Mouse (Mus musculus) left cerebral cortex, postnatal 14 days (tissue): ENCODE measurements at regions not wholly inside any gene's neighbourhood (a gene's known extent, or its start where the extent isn't known, plus 50 kb on each side); places are given as distances from the start of the nearest gene placed in this dataset.
A peak's percentile ranks its signal among the peaks of the same experiment; 100 is the strongest.

Experiments
- DNase-seq, 2 experiments: peaks; one replicate each; pipeline ENCODE4 v3.0.0; 2021 to 2022; ENCODE audit warnings: low spot score in 2 of 2, mixed read lengths in 1 of 2
- intact Hi-C: fragments of 180-260 bp; cut with DNase I; formaldehyde crosslinking; loops from one replicate; pipeline ENCODE4 v1.15.1; 2025

DNA sequence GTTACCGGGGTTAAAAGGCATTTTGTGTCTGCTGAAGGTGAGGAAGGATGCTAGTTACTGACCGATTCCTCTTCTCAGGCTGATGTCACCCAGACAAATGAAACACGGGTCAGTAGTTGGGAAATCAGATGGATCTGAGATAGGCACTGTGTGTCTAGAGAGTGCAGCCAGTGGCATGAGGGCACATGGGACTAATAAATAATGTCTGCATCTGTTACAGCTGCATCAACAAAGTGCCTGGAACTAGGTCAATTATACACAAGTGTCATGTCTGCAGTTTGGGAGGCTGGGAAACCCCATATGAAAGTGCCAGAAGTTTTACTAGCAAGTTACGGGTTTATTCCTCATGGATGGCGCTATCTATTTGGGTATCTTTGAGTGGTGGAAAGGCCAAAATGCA is 68.8 kb downstream of the Cxcl12 start:
- no peak for DNase-seq
- intact Hi-C loops: no loop called here

- no peak for DNase-seq
- intact Hi-C loops: no loop called here
These were observed 72.9 kb downstream of the Cxcl12 start for GRCm38 (mm10) chr6:117241206-117241605.

DNA sequence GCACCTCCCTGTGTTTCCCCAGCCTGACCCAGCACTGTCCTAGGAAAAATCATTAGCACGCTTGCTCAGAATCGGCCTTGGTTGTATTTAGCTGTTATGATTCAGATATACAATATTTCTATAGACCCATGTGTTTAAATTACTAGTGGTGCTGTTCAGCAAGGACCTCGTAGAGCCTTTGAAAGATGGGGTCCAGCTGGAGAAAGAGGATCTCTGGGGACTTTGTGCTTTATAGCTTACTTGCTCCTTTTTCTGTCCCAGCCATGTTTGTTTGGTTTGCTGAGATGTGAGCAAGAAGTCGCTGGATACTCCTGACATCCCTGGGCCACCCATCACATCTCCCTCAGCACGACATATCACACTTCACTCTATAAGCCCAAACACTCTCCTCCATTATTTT is 77.1 kb downstream of the Cxcl12 start:
- intact Hi-C loops: no loop called here
- no peak for DNase-seq

DNA sequence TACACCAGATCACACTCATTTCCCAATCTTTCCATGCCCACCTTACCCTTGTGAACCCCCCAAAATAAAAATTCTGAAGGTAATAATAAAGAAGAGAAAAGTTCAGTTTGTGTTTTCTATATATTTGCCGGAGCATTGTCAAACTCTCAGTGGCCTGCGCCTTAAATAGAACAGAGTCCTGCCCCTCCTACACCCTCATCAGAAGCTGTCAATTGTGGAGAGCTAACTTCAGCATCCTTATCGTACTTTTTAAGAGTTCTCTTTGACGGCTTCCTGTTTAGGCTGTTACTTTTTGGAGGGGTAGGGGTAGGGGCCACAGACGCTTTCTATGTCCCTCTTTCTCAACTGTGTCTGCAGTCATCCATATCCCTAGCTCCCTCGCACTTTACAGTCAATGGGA is 77.5 kb downstream of the Cxcl12 start:
- DNase-seq: no peak
- intact Hi-C loops: no loop called here

DNA sequence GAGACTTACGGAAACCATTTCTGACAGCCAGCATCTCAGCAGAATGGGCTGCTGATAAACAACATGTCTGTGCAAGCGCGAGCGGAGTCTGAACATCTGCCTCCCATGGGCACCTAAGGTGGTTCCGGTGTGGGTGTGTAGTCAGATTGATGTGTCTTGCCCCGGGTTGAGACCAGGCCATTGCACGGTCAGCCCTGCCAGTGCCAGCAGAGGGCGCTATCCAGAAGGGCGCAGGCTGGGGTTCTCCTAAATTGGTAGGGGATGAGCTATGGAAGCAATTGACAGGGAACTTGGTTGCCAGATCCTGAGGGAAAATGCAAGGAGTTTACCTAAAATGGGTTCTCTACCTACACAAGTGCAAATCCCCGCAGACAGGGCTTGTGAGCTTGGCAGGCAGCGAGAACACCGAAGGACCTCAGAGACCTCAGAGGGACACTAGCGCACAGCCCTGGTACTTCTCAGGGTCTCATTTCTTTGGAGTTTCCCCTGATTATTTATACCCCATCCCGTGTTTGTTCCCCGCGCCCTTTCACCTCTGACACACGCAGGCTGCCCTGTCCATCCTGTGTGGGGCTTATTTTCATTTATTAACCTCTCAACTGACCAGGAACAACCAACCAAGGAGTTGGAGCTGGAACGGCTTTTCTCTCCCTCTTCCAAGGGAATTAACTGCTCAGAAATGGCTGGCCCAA is 81.0 kb downstream of the Cxcl12 start:
- intact Hi-C loops: no loop called here
- DNase-seq: no peak

DNA sequence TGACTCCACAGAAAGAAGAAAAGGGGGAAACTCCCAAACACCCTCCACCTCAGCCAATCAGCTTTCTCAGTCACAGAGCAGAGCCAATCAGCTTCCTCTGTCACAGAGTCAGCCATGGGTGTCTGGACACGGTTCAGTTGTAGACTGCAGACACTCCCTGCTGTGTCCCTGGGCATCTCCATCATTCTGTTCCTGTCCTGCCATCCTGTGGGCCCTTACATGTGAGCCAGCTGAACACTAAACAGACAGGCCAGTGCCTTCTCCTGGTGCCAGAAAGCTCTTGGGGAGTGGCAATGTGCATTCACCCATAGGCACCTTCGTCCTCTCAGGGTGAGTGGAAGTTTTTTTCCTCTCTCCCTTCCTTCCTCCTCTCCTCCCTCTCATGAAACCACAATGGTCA is 81.7 kb downstream of the Cxcl12 start:
- intact Hi-C loops: no loop called here
- DNase-seq: no peak

- intact Hi-C loops: no loop called here
- no peak for DNase-seq
These were observed 83.1 kb downstream of the Cxcl12 start for GRCm38 (mm10) chr6:117251383-117251925.

DNA sequence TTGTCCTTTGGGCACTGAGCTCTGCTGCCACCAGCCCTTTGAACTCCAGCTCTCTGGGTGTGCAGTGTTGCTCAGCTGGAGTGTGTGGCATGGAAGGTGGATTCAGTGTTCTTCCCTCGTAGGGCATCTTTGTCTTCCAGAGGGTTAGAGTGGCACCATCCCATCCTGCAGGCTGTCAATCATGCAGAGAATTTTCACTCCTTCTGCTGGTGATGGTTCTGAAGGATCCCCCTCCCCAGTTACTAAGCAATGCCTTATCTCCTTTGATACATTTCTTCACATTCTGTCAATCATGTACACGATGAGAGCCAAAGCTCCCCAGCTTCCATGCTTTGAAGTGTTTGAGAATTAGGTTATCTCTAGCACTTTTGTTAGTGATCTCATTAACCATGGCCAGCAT is 84.0 kb downstream of the Cxcl12 start:
- intact Hi-C loops: no loop called here
- no peak for DNase-seq

DNA sequence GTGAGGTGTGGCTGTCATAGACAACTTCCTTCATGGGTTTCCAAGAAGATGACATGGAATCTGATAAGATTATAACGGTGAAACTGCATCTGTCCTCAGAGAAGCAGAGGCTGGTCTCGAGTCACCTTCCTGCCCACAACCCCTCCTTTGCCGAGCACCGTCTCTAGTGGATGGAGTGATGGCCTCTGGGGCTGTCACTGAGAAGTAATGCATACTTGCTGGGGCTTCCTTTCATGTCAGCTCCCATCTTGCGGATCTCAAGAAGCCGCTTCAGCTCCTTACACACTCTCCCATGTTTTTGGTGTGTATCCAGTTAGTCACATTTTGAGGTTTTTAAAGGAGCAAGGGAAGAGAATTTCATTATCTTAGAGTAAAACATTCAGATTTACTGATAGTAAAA is 84.7 kb downstream of the Cxcl12 start:
- DNase-seq: no peak
- intact Hi-C loops: no loop called here

- intact Hi-C loops: no loop called here
- DNase-seq: no peak
These were observed 85.4 kb downstream of the Cxcl12 start for GRCm38 (mm10) chr6:117253586-117254330.

GRCm38 (mm10) chr6:117254620-117255228 is 86.4 kb downstream of the Cxcl12 start:
- DNase-seq: peak; percentile 72 to 81
- intact Hi-C loops: no loop called here

- no peak for DNase-seq
- intact Hi-C loops: no loop called here
These were observed 87.2 kb downstream of the Cxcl12 start for GRCm38 (mm10) chr6:117255399-117256098.

DNA sequence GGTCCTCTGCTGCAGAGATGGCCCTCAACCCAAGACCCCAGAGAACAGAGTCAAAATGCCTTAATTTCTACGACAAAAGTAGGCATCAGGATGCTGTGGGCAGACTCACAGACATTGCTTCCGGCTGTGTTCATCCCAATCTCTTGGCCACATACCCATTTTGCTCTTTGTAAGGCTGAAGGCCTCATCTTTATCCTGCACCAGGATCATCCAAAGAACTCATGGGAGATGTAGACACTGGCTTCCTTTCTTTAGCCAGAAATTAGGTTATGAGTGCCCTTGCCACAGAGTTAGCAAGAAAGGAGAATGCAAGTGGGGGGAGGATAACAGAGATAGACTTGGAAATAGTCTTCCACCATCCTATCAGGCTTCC is 87.8 kb downstream of the Cxcl12 start:
- DNase-seq: no peak
- intact Hi-C loops: no loop called here

DNA sequence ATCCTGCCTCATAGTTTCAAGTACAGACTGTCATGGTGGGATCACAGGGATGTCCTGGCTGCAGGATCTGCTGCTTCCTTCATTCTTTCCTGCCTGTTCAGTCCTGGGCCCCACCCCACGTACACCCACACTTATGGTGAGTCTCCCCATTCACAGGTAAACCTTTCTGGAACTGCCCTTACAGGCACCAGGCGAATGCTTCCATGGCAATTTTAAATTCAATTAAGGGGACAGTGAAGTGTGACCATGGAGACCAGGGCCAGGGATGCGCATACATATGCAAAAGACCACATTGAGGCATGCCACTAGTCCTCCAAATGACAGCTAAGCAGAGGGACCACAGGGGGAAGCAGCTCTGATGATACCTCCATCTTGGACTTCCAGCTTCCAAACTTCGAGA is 89.3 kb downstream of the Cxcl12 start:
- intact Hi-C loops: no loop called here

GRCm38 (mm10) chr6:117267906-117268305 is 99.6 kb downstream of the Cxcl12 start:
- no peak for DNase-seq
- intact Hi-C loops: no loop called here

More for the DNA sequence above, 89.3 kb downstream of the Cxcl12 start:
- no peak for DNase-seq

GRCm38 (mm10) chr6:117268376-117268775 is 100.0 kb downstream of the Cxcl12 start:
- intact Hi-C loops: no loop called here
- no peak for DNase-seq

DNA sequence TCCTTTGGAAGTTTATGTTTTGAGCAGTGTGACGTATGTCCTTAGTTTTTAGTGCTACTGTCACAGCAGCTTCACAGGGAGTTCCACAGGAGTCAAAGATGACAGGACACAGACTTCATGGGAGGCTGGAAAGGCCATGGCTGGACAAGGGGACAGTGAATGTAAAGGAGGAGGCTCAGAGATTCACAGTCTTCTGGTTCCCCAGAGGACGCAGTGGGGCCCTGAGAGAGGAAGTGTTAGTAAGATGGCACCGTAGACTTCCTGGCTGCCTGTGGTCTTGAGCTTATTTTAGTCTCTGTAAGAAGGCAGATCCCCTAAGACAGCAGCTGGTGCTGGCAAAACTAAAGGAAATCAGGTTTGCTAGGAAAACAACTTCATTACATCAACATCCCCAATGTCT is 101.9 kb downstream of the Cxcl12 start:
- intact Hi-C loops: no loop called here
- DNase-seq: no peak

- intact Hi-C loops: no loop called here
- DNase-seq: peak in 1 of 2 experiments; percentile 16
These were observed 103.4 kb downstream of the Cxcl12 start for GRCm38 (mm10) chr6:117271562-117272226.

GRCm38 (mm10) chr6:117272227-117272955 is 104.1 kb downstream of the Cxcl12 start:
- intact Hi-C loops: no loop called here
- no peak for DNase-seq
